Mouse (Mus musculus) adrenal gland, postnatal 14 days (tissue): ENCODE data around the gene Tmbim6. TPM values are rescaled to one million over a fixed set of nuclear protein-coding genes. Genes with fewer than 3 reads are reported as not detected.
"Not testable (repeated sequence)": the region's sequence is repeated elsewhere in the genome, so short reads cannot be mapped to it uniquely, and the experiment has no call there.

ENCODE experiments used
- DNase-seq: peaks from one replicate; pipeline ENCODE4 v3.0.0; 2021; ENCODE audit warnings: mixed read lengths
- total RNA-seq: library from RNA; stranded (reverse); gene quantifications from 2 replicates; pipeline ENCODE4 v1.2.3, GENCODE M21; 2021

The Tmbim6 gene
- total RNA-seq, 1 experiment from 2014 or later, result 598 TPM

DNA sequence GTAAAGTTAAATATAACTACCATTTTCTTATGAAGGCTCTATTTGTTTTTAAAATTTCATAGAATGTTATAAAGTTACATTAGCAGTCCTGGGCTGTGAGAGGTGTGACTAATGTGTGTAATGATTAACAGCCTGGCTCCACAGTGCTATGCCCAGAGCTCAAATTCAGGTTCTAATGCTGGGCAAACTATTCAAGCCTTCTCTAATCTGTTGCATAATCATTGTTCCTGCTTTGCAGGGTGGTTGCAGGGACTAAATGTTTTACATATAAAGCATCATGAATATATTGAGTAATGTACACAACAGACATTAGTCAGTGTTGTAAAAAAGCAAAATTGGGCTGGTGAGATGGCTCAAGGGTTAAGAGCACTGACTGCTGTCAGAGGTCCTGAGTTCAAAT, 9.8 kb upstream of the Tmbim6 start:
- no peak for DNase-seq

DNA sequence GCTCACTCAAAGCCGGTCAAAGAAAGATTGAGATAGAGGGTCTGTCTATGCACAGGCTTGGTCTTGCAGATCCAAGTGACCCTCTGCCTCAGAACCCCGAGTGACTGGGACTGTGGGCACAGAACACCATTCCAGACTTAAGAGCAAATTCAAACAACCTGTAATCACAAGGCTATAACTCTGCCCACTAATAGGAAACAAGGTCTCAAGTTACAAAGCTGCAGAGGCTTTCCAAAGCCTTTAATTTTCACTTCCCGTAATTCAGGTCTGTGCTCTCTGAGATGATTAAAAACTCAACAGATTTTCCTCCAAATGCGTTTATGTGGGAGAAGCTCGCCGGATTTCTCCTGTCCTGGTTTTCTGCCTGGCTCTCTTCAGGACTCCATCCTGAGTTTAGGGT, 8.6 kb upstream of the Tmbim6 start:
- no peak for DNase-seq

DNA sequence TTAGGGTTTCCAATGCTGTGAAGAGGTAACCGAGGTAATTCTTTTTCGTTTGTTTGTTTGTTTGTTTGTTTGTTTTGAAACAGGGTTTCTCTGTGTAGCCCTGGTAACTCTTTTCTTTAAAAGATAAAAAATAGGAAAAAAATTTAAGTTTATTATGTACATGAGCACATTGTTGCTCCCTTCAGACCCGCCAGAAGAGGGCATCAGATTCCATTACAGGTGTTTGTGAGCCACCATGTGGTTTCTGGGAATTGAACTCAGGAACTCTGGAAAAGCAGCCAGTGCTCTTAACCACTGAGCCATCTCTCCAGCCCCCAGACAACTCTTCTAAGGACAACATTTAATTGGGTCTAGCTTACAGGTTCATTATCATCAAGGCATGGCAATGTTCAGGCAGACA, 6.6 kb upstream of the Tmbim6 start:
- not testable (repeated sequence) for DNase-seq

DNA sequence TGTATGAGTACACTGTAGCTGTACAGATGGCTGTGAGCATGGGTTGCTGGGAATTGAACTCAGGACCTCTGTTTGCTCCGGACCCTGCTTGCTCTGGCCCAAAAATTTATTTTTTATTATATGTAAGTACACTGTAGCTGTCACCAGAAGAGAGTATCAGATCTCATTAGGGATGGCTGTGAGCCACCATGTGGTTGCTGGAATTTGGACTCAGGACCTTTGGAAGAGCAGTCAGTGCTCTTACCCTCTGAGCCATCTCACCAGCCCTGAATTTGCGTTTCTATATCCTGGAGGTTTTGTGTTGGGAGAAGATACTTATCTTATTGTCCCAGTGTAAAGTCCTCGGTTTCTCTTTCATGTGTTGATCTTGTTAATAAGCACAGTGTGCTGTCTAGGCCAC, 5.9 kb upstream of the Tmbim6 start:
- DNase-seq, result no peak

DNA sequence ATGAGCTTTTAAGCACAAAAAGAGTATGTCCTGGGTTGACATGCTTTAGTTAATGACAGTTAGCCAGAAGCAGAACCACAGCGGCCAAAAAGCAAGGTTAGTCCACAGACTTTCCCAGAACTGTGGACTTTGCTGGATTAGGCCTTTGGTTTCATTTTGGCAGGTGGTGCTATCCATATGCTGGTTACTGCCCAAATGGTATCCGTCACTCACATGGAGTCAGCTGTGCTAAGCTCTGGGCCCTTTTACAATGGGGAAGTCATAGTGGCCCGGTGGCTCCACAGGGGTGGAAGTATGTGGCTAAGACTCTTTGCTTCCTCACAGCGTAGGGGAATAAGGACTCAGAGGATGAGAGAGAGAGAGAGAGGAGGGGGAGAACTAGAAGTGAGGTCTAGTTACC, 4.7 kb upstream of the Tmbim6 start:
- no peak for DNase-seq

DNA sequence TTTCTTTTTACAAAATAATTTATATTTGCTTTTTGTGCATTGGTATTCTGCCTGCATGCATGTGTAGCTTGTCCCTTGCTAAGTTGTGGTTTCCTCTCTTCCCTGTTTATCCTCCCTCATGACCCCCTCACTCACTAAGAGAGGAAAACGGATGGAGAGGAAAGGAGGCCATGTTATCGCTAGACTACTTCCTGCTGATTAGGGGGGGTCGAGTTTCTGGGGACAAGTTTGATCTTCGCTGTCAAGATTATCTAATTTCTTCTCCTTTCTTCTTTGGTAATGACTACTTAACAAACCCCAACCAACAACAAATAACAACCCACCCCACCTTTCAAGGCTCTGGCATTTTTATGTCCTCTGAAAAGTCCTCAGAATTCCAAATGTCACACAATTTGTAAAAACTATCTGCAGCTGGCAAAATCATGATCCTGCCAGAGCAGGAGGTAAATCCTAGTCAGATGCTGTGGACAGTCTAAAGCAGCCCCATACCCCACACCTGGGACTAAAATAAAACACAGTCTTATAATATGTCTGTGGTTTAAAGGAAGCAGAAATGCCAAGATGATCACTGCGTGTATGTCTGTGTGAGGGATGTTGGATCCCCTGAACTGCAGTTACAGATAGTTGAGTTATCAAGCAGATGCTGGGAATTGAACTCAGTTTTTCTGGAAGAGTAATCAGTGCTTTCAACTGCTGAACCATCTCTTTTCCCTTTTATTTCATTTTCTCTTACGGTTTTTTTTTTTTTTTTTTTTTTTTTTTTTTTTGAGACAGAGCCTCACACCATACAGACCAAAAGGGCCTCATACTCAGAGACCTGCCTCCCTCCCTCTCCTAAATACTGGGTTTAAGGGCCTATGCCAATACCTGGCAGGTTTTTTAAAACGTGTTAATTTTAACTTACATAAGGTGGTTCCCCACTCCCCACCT, 1.9 kb upstream of the Tmbim6 start:
- DNase-seq, result no peak

DNA sequence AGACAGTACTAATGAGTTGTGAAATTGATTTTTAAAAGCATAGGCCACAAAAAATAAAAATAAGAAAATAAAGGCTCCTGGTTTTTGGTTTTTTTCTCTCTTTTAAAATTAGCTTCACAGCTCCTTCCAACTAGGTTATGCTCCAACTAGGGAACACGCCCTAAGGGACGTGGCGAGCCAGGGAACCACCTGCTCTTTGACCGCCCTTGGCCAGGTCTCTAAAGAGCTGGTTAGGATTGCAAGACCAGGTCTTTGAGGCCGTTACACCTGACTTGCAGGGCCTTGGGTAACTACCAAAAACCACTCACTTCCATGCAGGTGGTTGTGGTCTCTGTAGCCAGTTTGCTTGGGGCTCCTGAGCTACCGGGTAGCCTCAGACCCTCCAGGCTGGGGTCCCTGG, 707 bp upstream of the Tmbim6 start:
- DNase-seq, result peak; percentile 64

DNA sequence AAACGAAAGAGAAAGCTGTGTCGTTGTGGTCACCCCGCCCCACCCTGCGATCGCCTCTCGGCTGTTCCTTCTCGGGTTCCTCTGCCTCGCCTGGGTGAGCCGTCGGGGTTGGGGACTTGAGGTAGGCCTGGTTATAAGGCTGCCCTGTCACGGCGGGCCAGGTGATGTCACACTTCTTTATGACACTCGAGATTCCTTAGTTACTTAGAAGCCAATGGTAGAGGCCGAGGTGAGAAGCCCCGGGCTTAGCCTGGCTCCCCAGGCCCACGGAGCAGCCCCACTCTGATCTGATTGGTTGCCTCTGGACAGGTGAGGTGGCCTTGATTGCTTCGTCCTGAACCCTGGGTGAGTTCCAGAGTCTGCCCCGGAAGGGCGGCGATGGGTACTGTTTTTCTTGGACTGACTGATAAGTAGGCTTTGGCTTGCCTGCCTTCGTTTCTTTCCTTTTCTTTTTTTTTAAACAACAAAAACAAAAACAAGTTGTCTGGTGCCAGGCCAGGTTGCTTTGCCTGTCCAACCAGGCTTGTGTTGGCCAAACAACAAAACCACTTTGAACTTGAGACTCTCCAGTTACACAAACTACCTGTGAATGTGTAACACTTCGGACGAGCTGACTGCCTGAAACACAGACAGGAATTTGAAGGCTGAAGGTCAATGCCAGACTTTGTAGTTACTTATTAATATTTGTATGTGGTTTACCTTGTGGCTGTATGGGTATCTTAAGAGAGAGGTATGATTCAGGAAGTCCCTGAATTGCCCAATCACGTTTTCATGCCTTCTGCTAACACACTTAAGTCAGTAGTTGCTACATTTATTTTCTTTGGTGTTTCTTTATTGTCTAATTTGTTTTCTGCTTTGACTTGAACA, 937 bp downstream of the Tmbim6 start:
- peak; percentile 80 for DNase-seq

DNA sequence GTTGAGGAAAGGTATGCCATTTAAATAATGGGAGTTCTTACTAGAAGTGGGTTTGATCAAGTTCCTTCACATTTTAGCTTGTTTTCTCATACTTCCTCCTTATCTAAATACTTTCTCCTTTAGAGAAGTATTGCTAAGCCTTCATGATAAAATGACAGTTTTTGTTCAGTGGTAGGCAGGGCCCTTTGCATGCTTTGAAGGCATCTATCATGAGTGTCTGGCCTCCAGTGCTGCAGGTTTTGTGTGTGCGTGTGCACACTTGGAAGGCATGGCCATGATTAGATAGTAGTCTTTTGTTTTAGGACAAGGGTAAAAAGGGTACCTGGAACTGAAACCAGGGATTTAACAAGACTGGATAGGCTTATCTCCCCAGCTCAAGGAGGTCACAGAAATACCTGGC, 3.8 kb downstream of the Tmbim6 start:
- DNase-seq, result no peak

DNA sequence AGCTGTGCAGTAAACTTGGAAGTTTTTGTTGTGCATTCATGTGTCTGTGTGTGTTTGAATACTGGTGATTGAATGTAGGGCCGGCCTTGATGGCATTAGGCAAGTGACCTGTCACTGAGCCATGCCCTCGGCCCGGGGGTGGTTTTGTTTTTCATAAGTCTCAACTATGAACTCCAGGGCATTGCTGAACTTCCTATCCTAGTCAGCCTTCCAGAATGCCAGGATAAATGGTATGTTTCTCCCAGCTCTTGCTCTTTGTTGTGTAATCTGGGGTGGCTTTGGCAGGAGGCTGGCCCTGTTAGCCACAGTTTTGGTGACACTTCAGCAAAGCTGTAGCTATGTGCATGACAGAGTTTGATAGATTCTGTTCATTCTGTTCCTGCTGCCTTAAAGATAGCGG, 4.2 kb downstream of the Tmbim6 start:
- DNase-seq, result peak; percentile 82

DNA sequence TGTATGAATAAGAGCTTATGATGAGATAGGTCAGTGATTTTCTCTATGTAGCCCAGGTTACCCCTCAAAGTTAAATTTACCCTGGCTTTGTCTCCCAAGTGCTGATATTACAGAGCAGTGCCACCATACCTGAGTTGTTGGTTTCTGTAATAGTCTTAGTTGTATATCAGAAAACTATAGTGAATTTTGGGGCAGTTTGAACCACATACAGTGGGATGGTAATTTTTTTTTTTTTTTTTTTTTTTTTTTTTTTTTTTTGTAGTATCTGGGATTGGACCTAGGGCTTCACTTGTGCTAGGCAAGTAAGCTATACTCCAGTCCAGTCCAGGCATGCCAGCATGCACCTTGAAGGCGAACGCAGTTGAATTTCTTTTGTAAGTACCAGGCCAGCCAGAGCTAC, 4.9 kb downstream of the Tmbim6 start:
- DNase-seq, result no peak

DNA sequence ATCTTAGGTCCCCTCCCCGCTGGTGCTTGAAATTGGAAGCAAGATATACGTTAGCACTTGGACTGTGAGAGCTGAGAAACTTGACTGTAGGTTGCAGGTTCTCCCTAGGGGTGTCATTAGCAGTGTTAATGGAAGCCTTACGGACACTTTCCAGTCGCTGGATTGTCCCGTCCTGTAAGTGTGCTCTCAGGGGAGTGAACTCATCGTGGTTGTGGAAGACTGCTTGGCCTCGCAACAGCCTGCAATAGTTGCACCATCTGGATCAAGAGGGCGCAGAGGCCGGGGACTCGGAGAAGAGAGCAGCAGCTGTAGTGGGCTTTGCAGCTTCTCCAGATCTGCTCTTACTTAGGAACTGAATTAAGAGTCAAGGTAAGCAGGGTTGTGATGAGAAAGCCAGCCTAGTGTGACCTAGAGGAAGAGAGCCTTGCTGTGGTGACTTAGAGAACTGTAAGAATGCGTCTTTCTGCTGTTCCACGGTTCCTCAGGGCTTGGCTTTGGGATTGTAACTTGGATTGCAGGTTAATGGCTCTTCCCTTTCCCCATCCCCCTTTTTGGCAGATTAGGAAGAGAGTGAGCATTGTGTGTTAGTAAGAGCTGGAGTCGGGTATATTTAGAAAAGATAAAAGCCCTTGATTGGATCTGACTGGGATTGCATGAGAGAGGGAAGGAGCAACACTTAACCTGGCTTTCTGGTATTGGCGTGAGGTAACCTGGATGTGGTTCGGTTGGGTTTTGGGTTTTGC, 7.0 kb downstream of the Tmbim6 start:
- DNase-seq, result peak; percentile 68

DNA sequence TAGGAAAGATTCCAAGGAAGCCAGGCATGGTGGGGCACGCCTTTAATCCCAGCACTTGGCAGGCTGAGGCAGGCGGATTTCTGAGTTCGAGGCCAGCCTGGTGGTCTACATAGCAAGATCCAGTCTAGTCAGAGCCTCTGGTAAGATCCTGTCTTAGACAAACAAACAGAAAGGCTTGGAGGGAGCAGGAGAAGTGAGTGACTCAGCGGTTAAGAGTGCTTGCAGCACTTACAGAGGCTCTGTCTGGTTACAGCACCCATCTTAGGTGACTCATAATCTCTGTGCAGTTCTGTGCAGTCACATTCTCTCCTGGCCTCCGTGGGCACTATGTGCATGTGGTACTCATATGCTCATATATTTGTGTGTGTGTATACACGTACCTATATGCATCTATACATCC, 7.9 kb downstream of the Tmbim6 start:
- peak; percentile 13 for DNase-seq

DNA sequence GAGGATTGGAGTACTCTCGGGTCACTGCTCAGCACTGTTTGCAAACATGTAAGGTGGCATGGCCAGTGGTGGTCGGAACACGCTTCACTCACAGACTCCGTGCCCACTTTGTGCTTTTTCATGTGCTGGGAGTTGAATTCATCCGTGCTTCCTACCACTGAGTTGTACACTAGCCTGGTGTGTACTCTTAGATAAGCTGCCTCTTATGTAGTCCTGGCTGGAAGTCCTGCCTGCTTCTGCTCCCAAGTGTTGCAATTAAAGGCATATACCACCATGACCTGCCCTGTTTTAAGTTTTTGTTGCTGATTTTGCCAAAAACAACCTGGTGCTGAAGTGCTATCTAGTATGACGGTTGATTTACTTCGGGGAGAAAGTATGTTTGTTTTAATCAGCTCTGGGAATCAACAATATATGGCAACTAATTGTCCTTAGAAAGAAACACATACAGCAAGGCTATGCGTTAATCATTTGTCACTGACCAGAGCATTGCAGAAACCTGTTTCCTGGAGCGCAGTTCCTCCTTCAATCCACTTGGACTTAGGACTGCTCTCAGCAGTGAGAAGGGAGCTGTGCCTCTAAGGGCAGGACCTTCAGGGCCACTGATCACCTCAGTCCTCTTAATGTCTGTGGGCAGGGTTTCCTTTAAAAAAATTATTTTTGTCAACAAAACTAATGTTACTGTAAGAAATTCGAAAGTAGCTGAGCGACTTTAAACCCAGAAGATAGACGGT, 10.6 kb downstream of the Tmbim6 start:
- DNase-seq, result no peak

DNA sequence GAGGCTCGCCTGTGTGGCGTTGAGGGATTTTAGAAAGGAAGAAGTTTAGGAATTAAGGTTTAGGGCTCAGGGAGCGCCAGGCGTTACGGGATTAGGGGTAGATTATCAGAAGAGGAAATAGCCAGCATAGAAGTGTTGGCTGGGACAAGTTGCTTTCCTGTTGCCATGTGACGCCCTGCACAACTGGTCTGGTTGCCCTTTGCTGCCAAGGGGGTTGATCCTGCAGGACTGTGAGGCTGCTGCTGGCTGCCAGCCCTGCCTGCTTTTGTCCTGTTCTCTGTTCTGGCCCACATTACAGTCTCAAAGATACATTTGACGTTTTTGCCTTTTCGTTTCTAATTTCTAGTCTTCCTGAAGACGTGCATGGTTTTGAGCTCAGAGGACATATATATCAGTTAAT, 12.5 kb downstream of the Tmbim6 start:
- DNase-seq, result peak; percentile 25

DNA sequence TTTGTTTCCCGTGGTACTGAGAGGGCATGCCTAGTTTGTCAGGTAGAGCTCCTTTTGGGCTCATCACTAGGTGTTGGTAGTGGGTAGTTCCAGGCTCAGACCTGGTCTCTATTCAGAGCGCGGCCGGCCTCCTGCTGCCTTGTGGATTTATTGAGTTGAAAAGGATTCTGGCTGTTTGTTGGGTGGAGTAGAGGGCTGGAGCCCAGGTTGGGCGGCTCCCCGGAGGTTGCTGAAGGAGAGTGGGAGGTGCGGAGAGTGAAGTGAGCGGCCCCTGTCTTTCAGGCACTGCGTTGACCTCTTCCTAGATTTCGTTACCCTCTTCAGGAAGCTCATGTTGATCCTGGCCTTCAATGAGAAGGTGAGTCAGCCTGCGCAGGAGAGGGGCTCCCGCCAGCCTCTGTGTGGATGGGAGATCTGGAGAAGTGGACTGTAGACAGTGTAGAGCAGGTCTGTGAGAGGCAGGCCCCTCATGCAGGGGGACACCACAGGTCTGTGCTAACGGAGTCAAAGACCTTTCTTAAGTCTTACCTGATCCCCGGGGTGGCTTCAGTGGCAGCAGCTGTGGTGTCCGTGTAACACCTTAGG, 14.4 kb downstream of the Tmbim6 start:
- peak; percentile 10 for DNase-seq

DNA sequence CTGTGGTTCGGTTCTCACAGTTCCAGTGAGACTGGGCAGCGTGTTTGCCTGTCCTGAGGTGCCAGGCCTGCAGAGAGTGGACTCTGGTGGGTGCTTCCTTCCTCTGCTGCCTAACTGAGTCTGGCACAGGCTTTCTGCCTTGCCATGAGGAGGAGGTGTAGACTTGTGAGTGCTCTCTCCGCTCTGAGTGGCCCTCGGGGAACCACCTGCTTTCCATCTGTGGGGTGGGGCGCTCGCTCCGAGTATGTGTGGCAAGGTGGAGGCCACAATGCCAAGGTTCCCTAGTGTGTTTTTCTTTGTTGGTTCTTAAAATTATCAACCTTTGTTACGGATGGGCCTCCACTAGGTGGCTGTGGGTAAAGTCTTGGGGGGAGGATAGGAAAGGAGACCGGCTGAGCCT, 16.2 kb downstream of the Tmbim6 start:
- no peak for DNase-seq

DNA sequence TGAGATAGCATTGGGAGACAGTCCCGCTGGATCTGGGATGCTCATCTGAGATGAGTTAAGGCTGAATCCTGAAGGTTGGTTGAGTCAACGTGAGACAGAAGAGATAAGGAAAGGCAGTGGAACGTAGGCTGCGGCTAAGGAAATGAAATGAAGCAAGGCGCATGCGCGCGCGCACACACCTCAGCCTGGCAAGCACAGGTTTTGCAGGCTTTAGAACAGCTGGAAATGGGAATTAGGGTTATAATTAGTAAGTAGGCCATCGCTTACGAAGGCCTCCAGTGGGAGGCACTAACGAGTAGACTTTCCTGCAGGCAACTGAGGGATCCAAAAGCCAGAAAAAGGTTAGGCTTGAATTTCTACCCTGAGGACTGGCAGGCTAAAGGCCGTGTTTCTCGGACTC, 19.1 kb downstream of the Tmbim6 start:
- peak; percentile 33 for DNase-seq

DNA sequence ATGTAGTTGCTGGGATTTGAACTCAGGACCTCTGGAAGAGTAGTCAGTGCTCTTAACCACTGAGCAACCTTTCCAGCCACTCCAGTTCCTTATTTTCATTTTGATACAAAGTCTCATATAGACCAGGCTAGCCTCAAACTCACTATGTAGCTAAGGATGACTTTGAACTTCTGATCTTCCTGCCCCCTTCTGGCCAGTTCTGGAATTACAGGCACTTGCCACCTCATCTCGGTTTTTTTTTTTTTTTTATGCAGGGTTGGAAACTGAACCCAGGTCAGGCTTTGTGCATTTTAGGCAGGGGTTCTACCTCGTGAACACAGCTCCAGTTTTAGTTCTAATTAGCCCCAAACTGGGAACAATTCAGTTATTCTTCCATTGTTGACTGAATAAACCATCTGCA, 23.1 kb downstream of the Tmbim6 start:
- DNase-seq, result peak; percentile 70

DNA sequence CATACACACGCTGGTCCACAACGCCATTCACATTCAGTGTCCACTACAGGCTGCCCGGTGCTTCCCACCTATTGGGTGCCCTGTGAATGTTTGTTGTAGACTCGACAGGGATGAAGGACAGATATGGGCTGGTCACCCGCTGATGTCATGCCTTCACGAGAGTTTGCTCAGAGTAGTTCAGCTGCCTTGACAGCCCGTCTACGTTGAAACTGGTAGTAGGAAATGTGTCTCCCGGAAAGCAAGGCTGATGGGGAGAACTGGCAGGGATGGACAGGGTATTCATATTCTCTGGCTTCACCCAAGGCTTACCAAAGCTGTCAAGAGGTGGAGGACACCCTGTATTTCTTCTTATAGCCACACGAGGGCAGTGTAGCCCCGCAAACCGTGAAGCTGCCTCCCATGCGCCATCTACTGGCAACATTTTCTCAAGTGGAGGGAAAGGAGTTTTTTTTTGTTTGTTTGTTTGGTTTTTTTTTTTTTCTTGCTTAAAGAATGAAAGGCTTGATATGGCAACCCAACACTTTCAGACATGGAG, 23.7 kb downstream of the Tmbim6 start:
- peak; percentile 89 for DNase-seq

DNA sequence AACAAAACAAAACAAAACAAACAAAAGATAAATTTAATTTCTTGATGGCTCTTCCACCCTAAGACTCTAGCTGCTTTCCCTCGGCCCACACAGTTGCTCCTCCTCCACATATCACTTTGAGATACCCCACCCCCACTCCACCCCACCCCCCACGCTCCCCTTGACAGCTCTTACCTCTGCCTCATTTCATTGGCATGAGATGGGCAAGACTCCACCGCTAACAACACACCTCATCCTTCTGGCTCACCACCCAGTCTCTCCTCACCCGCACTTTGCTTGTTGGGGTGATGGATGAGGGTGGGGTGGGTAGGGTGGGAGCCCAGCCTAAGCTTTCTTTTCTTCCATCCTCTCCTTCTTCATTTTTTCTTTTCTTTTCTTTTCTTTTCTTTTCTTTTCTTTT, 24.3 kb downstream of the Tmbim6 start:
- no peak for DNase-seq
